Mouse (Mus musculus) myocyte (in vitro differentiated cells): Measurements from ENCODE around the gene Mapkapk2. TPM values are rescaled to one million over a fixed set of nuclear protein-coding genes. Genes with fewer than 3 reads are reported as not detected.

ENCODE experiments used
- H3K27me3 ChIP-seq: one replicate; pipeline ENCODE4 v1.6.1; 2011; ENCODE audit not compliant: control insufficient read depth, insufficient read depth, insufficient read length
- H3K36me3 ChIP-seq: one replicate; pipeline ENCODE4 v1.6.1; 2011; ENCODE audit not compliant: control insufficient read depth, insufficient read depth
- H3K4me2 ChIP-seq: one replicate; pipeline ENCODE4 v1.6.1; 2011; ENCODE audit warnings: low read depth, control low read depth
- H3K4me3 ChIP-seq: one replicate; pipeline ENCODE4 v1.5.1; 2011; ENCODE audit warnings: mild to moderate bottlenecking, control low read depth, moderate library complexity
- H3K79me2 ChIP-seq: one replicate; pipeline ENCODE4 v1.6.1; 2011; ENCODE audit not compliant: control insufficient read depth, insufficient read depth
- H3ac ChIP-seq: one replicate; pipeline ENCODE4 v1.6.1; 2011; ENCODE audit not compliant: control insufficient read depth, insufficient read length
- CEBPB ChIP-seq: IDR thresholded peaks from 2 replicates; pipeline ENCODE4 v1.6.1; 2011; ENCODE audit warnings: mild to moderate bottlenecking, moderate library complexity; ENCODE audit not compliant: poor library complexity, insufficient read depth, severe bottlenecking
- E2F4 ChIP-seq: IDR thresholded peaks from one replicate; pipeline ENCODE4 v1.6.1; 2011; ENCODE audit warnings: mild to moderate bottlenecking, control low read depth, moderate library complexity; ENCODE audit not compliant: insufficient read depth
- MAX ChIP-seq: IDR thresholded peaks from one replicate; pipeline ENCODE4 v1.6.1; 2011; ENCODE audit warnings: low read depth, mild to moderate bottlenecking, control low read depth
- MYOD1 ChIP-seq, 3 experiments: IDR thresholded peaks; one replicate each; pipeline ENCODE4 v1.6.1; 2011; ENCODE audit warnings: control low read depth in 2 of 3, low read depth in 2 of 3, mild to moderate bottlenecking in 2 of 3, moderate library complexity in 1 of 3; ENCODE audit not compliant: insufficient read length in 2 of 3, control insufficient read depth in 1 of 3
- MYOG ChIP-seq, 3 experiments: IDR thresholded peaks; one replicate each; pipeline ENCODE4 v1.6.1; 2011; ENCODE audit warnings: control low read depth in 2 of 3, low read depth in 2 of 3, mild to moderate bottlenecking in 2 of 3; ENCODE audit not compliant: insufficient read length in 2 of 3, control insufficient read depth in 1 of 3, insufficient read depth in 1 of 3
- POLR2A ChIP-seq: IDR thresholded peaks from one replicate; pipeline ENCODE4 v1.6.1; 2011; ENCODE audit warnings: low read depth, mild to moderate bottlenecking, control low read depth, moderate library complexity; ENCODE audit not compliant: insufficient read length
- POLR2AphosphoS2 ChIP-seq: IDR thresholded peaks from one replicate; pipeline ENCODE4 v1.6.1; 2011; ENCODE audit warnings: low read depth, control low read depth; ENCODE audit not compliant: insufficient read length
- REST ChIP-seq: IDR thresholded peaks from one replicate; pipeline ENCODE4 v1.6.1; 2011; ENCODE audit warnings: mild to moderate bottlenecking, control low read depth, moderate library complexity; ENCODE audit not compliant: insufficient read depth, insufficient read length
- SRF ChIP-seq: IDR thresholded peaks from one replicate; pipeline ENCODE4 v1.6.1; 2011; ENCODE audit warnings: low read depth; ENCODE audit not compliant: control insufficient read depth, insufficient read length
- TCF12 ChIP-seq: IDR thresholded peaks from one replicate; pipeline ENCODE4 v1.6.1; 2011; ENCODE audit warnings: mild to moderate bottlenecking, control low read depth; ENCODE audit not compliant: poor library complexity, insufficient read depth, severe bottlenecking
- TCF3 ChIP-seq: IDR thresholded peaks from one replicate; pipeline ENCODE4 v1.6.1; 2011; ENCODE audit warnings: low read depth, control low read depth; ENCODE audit not compliant: insufficient read length
- USF1 ChIP-seq: IDR thresholded peaks from one replicate; pipeline ENCODE4 v1.6.1; 2011; ENCODE audit warnings: low read depth, mild to moderate bottlenecking, control low read depth, moderate library complexity
- polyA plus RNA-seq: library from polyadenylated mRNA; unstranded; fragments of >200 nt; fragmentation: generic; extraction: Trizol; gene quantifications from one replicate; pipeline ENCODE4 v1.2.1, GENCODE M21; 2012; ENCODE audit warnings: missing spikeins

Gene Mapkapk2
- polyA plus RNA-seq, 1 experiment = 123 TPM

DNA sequence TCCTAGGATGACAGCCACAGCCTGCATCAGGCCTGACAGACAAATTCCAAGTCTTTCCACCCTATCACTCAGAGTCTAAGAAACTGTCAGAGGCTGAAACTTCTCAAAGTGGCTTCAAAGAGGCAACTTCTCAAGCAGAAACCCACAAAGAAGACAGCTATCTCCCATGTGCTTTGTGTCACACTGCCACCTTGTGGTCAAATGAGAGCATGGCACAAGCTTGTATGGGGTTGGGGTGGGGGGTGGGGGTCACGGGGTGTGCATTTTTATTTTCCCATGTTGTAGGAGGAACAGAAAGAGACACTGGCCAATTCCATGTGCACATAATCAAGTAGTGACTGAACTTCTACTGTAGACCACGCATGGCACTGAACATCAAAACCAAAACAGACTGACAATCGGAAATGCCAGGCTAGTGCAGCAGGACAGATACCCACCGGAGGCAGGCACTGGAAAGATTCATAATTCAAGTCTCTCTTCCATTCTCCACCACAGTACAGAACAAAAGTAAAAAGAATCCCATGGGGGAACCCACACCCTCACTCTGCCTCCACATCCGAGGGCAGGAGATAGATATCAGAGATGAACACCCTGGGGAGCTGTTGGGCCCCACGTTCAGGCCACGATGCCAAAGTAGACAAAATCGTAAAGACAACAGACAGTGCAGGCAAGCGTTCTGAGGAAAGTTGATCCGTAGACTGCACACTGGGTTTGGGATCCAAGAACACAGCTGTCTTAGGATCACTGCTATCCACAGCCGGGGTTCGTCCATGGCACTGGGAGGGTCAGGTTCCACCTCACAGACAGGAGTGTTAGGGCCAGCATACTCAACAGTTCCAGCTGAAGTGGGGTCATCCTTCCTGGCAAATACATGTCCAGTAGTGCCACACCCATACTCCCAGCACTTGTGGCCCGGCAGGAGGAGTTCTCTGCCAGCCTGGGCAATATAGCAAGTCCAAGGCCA, 37.1 kb downstream of the Mapkapk2 start:
- H3K79me2 ChIP-seq = peaks cover 56% of the 10 kb centered on the region
- TF ChIP-seq TCF3 = peak; percentile 12
- peak in 2 of 3 experiments; percentile 66 to 85 for TF ChIP-seq MYOG (IDR thresholded peaks at IDR 0.05; ENCODE audit: control insufficient read depth in 1 of 3, insufficient read depth in 1 of 3, insufficient read length in 2 of 3, low read depth in 2 of 3)
- no peak for TF ChIP-seq MAX
- peak in 2 of 3 experiments; percentile 67 to 76 for TF ChIP-seq MYOD1 (IDR thresholded peaks at IDR 0.05; ENCODE audit: control insufficient read depth in 1 of 3, insufficient read length in 2 of 3, low read depth in 2 of 3)
- H3K27me3 ChIP-seq = no peaks in the 10 kb centered on the region
- no peak overlapping the region for H3K4me3 ChIP-seq
- peaks cover 15% of the 10 kb centered on the region for H3K36me3 ChIP-seq
- H3K4me2 ChIP-seq = peak overlapping the region; percentile 48
- H3ac ChIP-seq = no peak overlapping the region

- H3K27me3 ChIP-seq = no peaks in the 10 kb centered on the region
- H3K36me3 ChIP-seq = peaks cover 21% of the 10 kb centered on the region
- no peak overlapping the region for H3ac ChIP-seq
- no peak overlapping the region for H3K4me3 ChIP-seq
- peak overlapping the region; percentile 40 for H3K4me2 ChIP-seq
- H3K79me2 ChIP-seq = peaks cover 51% of the 10 kb centered on the region
- TF ChIP-seq TCF12 = no peak
- TF ChIP-seq POLR2AphosphoS2 = no peak
- no peak for TF ChIP-seq MYOG (IDR thresholded peaks at IDR 0.05; ENCODE audit: control insufficient read depth in 1 of 3, insufficient read depth in 1 of 3, insufficient read length in 2 of 3, low read depth in 2 of 3)
- no peak for TF ChIP-seq CEBPB
- no peak for TF ChIP-seq POLR2A
- TF ChIP-seq TCF3 = no peak
- TF ChIP-seq MYOD1 (IDR thresholded peaks at IDR 0.05; ENCODE audit: control insufficient read depth in 1 of 3, insufficient read length in 2 of 3, low read depth in 2 of 3) = no peak
- no peak for TF ChIP-seq SRF
- TF ChIP-seq USF1 = no peak
- TF ChIP-seq MAX = no peak
- no peak for TF ChIP-seq E2F4
- no peak for TF ChIP-seq REST
Observed at GRCm38 (mm10) chr1:131059841-131060240, 37.8 kb downstream of the Mapkapk2 start.

GRCm38 (mm10) chr1:131059411-131059810, 38.2 kb downstream of the Mapkapk2 start:
- Histone ChIP-seq H3K36me3 (peaks cover 26% of the 10 kb centered on the region), H3K27me3 (no peaks in the 10 kb centered on the region), H3ac (no peak overlapping the region), H3K4me3 (no peak overlapping the region), H3K4me2 (no peak overlapping the region), H3K79me2 (peaks cover 47% of the 10 kb centered on the region)
- TF ChIP-seq REST = no peak
- no peak for TF ChIP-seq USF1
- no peak for TF ChIP-seq MYOD1 (IDR thresholded peaks at IDR 0.05; ENCODE audit: control insufficient read depth in 1 of 3, insufficient read length in 2 of 3, low read depth in 2 of 3)
- TF ChIP-seq CEBPB = no peak
- no peak for TF ChIP-seq MYOG (IDR thresholded peaks at IDR 0.05; ENCODE audit: control insufficient read depth in 1 of 3, insufficient read depth in 1 of 3, insufficient read length in 2 of 3, low read depth in 2 of 3)

DNA sequence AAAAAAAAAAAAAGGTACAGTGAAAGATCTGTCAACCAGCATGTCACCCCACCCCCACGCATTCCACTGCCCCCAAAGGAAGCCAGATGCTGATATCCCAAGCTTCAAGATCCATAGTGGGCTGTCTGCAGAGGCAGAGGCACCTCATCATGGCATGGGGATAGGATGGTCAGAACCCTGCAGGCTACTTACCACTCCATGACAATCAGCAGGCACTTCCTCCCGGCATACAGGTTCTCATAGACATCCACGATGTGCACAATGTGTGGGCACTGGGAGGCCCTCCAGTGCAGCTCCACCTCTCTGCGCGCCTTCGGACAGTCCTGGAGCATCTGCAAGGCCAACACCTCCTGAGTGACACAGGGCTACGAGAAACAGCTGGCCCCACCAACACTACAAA, 39.2 kb downstream of the Mapkapk2 start:
- Histone ChIP-seq H3ac (no peak overlapping the region), H3K4me3 (no peak overlapping the region), H3K36me3 (peaks cover 26% of the 10 kb centered on the region), H3K4me2 (no peak overlapping the region), H3K27me3 (no peaks in the 10 kb centered on the region), H3K79me2 (peaks cover 38% of the 10 kb centered on the region)
- TF ChIP-seq MYOD1 (IDR thresholded peaks at IDR 0.05; ENCODE audit: control insufficient read depth in 1 of 3, insufficient read length in 2 of 3, low read depth in 2 of 3) = no peak
- TF ChIP-seq SRF = no peak
- TF ChIP-seq MYOG (IDR thresholded peaks at IDR 0.05; ENCODE audit: control insufficient read depth in 1 of 3, insufficient read depth in 1 of 3, insufficient read length in 2 of 3, low read depth in 2 of 3) = no peak
- no peak for TF ChIP-seq MAX
- TF ChIP-seq REST = no peak
- TF ChIP-seq E2F4 = no peak
- TF ChIP-seq POLR2AphosphoS2 = no peak
- TF ChIP-seq POLR2A = no peak
- no peak for TF ChIP-seq CEBPB
- TF ChIP-seq TCF3 = no peak

DNA sequence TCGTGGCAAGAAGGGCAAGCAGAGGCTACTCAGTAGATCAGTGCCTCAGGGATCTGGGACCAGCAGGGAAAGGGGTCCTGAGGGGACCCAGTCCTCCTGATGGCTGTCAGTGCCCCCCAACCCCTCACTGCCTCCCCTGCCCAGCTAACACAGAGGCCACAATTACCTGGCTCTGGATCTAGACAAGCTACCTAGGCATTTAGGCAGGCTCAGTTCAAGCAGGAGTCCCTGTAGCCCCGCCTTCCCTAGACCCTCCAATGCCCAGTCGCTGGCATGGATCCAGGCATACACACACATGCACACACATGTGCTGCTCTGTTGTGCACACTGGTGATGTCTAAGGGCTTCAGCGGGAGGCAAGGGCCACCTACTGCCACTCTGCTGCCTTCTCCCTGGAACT, 43.4 kb downstream of the Mapkapk2 start:
- Histone ChIP-seq H3ac (no peak overlapping the region), H3K4me3 (no peak overlapping the region), H3K36me3 (peaks cover 26% of the 10 kb centered on the region), H3K27me3 (no peaks in the 10 kb centered on the region), H3K79me2 (peaks cover 13% of the 10 kb centered on the region), H3K4me2 (no peak overlapping the region)
- no peak for TF ChIP-seq CEBPB
